Mouse (Mus musculus) CH12.LX (cell line): ENCODE data around the gene Pde6d.

Experiments
- CTCF ChIP-seq, 2 experiments: IDR thresholded peaks in 1 of 2; conservative IDR thresholded peaks in 1 of 2; 2 replicates each; pipeline ENCODE4 v1.5.1; 2011 to 2012; ENCODE audit warnings: low read depth in 2 of 2, low read length in 2 of 2, improper control_type of control experiment in 1 of 2, inconsistent platforms in 1 of 2, mild to moderate bottlenecking in 1 of 2, moderate library complexity in 1 of 2
- HCFC1 ChIP-seq: IDR thresholded peaks from 2 replicates; pipeline ENCODE4 v1.6.1; 2012; ENCODE audit warnings: low read depth, mild to moderate bottlenecking, inconsistent platforms, low read length, improper control_type of control experiment
- MAFK ChIP-seq: IDR thresholded peaks from 2 replicates; pipeline ENCODE4 v1.6.1; 2011; ENCODE audit warnings: low read length, improper control_type of control experiment; ENCODE audit not compliant: insufficient replicate concordance
- MXI1 ChIP-seq: IDR thresholded peaks from 2 replicates; pipeline ENCODE4 v1.6.1; 2011; ENCODE audit warnings: mild to moderate bottlenecking, low read depth, low read length, improper control_type of control experiment
- POLR2A ChIP-seq: IDR thresholded peaks from 2 replicates; pipeline ENCODE4 v1.6.1; 2011; ENCODE audit warnings: low read depth, mild to moderate bottlenecking, improper control_type of control experiment, low read length
- POLR2AphosphoS2 ChIP-seq: IDR thresholded peaks from 2 replicates; pipeline ENCODE4 v1.6.1; 2011; ENCODE audit warnings: low read depth, low read length, improper control_type of control experiment
- TCF12 ChIP-seq: IDR thresholded peaks from 2 replicates; pipeline ENCODE4 v1.6.1; 2014; ENCODE audit warnings: low read depth, mild to moderate bottlenecking, inconsistent platforms, low read length, improper control_type of control experiment
- USF2 ChIP-seq: conservative IDR thresholded peaks from 2 replicates; pipeline ENCODE4 v1.6.1; 2011; ENCODE audit warnings: low read depth, low read length, improper control_type of control experiment

DNA sequence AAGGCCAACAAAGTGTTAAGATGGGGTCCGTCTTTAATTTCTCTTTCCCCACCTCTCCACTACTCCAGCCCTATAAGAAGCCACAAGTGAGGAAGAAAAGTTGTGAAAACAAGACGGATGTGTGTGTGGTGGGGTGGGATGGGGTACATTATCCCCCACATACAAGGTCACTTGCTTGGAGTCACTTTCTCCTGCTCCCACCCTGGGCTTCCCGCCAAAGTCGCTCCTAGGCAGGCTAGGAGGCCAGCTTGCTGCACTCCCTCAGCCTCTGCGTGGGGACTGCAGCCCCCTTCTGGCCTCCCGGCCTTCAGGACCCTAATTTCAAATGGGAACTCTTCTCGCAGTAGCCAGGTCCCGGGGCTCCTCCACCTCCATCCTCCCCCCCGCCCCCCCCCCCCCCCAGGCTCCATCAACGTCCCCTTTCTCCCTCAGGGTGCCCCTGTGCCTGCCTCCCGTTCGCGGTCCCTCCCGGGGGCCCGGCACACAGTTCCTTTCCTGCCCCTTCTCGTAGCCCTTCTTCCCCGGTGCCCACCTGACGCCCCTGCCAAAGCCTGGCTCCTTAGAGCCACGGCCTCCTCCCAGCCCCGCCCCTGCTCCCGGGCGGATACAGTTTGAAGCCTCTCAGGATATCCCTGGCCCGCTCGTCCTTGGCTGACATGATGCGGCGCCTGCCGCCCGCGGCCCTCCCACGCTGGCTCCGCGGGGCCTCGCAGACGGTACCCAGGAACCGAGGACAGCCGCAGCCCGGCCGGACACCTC, 558 bp downstream of the Pde6d start:
- no peak for TF ChIP-seq CTCF (conservative IDR thresholded peaks at IDR 0.05 in 1 of 2, IDR thresholded peaks at IDR 0.05 in 1 of 2; ENCODE audit: low read depth in 2 of 2, low read length in 2 of 2)
- TF ChIP-seq POLR2AphosphoS2: no peak
- TF ChIP-seq POLR2A: no peak
- TF ChIP-seq TCF12: no peak
- TF ChIP-seq MXI1: no peak; the same call in 1 of the 2 replicates
- no peak for TF ChIP-seq HCFC1
- no peak for TF ChIP-seq MAFK
- TF ChIP-seq USF2: no peak
